Mouse (Mus musculus) gastrocnemius, postnatal 4 days (tissue): ENCODE results near the gene Actl6b. TPM values are rescaled to one million over a fixed set of nuclear protein-coding genes. Genes with fewer than 3 reads are reported as not detected.

Experiments
- DNase-seq, 2 experiments: peaks; one replicate each; pipeline ENCODE4 v3.0.0; 2021 to 2022; ENCODE audit warnings: low spot score in 2 of 2, mixed read lengths in 2 of 2
- long read RNA-seq, 2 experiments: library from polyadenylated mRNA; stranded (forward); transcript quantifications; one replicate each; pipeline ENCODE4 v2.0.0; 2021
- total RNA-seq, 2 experiments: library from RNA; stranded (reverse); gene quantifications; 2 replicates each; pipeline ENCODE4 v1.2.3; 2021

Actl6b gene
- total RNA-seq, result not detected
- long read RNA-seq, experiment 1, result 0 reads
- long read RNA-seq, experiment 2, result 0 reads

DNA sequence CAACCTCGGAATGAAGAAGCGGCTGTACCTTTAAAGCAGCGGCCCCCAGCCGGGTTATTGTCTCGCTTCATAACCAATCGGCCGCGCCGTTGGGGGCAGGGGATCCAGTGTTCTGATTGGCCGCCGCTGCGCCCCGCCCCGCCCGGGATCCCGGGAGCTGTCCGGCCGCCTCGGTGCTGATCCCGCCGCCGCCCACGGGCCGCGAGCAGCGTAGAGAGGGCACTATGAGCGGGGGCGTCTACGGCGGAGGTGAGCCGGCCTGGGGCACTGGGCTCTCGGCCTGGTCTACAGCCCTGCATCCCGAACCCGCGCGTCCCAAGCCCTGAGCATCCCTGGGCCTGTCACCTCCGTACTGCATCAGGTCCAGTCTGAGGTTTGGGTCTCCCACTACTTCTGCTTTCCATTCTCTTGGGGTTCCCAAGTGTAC, at the start of gene Actl6b:
TSS of gene Actl6b (plus strand) at position 107 of the 427 bp plus-strand sequence.
- peak; percentile 69 to 76 for DNase-seq

DNA sequence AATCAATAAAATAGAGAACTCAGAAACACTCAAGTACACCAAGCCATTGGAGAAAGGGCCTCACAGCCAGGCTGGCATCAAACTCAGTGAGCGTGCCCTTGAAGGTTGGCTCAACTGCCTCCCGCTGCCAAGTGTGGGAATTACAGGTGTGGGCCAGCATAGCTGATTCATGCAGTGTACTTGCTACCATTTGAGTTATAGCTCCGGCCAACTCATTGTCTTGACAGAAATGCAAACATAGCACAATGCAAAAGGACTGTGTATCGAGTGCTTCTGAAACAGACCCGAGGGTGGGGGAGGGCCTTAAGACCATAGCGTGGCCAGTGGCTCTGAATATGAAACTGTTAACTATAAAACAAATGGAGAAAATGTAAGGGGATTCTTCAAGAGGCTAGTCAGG, 49.3 kb upstream of the Actl6b start:
- DNase-seq, result no peak

DNA sequence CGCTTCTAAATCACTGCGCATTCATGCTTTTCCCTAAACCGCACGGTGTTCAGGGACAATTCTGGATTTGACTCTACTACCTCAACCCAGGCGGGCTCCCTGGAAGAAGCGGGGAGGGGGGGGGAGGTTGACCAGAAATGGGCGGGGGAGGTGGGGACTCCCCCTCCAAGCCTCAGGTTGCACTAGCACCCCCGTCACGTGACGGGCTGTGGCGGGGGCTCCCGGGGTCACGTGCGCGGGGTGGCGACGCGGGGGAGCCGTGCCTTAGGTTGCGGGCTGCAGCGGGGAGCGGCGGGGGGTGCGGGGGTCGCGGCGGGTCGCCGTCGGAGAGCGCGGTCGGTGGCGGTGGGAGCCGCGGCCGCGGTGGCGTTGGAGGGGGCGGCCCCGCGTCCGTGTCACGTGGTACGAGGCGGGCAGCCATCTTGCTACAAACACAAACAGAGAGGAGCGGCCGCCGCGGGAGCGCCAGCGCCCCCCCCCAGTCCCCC, 43.3 kb upstream of the Actl6b start:
- DNase-seq, result peak; percentile 75 to 86

DNA sequence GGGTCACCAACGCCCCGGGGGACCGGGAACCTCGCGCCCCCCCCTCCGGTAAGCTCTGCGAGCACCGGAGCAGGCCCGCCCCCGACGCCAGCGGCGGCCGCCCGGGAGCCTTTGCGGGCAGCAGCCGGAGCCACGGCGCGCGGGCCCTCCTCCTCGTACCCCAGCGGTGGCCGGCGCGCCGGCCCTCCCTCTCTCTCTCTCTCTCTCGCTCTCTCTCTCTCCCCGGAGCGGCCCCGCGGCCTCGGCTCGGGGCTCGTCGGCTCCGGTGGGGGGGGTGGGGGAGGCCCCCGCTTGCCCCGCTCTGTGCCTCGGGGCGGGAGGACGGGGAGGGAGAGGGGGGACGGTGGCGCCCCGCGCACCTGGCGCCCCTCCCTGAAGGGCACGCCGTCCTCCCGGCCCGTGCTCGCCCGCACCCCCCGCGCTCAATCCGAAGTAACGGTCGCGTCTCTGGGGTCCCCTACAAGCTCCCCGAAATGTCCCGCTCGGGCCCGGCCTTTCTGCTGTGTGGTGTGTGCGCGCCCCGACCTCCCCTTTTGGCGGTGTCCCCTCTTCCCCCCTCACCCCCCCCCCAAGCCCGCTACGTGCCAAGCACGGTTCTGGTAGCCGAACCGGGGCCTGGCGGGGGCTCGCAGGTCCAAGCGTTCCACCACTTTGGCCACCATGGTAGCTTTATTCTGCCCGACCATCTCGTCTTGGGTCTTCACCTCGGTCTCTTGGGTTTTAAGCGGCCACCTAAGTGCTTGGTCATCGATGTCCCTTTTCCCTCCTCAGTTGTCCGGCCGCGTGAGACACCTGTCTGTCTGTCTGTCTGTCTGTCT, 42.5 kb upstream of the Actl6b start:
- no peak for DNase-seq

DNA sequence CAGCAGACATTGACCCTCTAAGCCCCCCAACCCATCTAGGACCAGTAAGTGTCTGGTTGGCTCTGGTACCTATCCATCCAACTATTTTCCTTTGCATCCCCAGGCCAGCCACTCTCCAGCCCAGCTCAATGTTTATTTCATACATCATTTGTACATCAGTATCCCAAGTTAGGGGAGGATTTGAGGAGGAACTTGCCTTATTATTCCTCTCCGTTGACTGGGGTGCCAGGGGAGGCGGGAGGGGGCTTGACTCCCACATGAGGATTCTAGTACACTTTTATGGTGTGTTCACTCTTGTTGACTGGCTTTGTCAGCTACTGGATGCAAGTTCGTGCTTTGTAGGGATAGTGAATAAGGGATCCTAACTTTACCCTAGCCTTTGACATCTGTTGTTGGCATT, 41.6 kb upstream of the Actl6b start:
- no peak for DNase-seq

DNA sequence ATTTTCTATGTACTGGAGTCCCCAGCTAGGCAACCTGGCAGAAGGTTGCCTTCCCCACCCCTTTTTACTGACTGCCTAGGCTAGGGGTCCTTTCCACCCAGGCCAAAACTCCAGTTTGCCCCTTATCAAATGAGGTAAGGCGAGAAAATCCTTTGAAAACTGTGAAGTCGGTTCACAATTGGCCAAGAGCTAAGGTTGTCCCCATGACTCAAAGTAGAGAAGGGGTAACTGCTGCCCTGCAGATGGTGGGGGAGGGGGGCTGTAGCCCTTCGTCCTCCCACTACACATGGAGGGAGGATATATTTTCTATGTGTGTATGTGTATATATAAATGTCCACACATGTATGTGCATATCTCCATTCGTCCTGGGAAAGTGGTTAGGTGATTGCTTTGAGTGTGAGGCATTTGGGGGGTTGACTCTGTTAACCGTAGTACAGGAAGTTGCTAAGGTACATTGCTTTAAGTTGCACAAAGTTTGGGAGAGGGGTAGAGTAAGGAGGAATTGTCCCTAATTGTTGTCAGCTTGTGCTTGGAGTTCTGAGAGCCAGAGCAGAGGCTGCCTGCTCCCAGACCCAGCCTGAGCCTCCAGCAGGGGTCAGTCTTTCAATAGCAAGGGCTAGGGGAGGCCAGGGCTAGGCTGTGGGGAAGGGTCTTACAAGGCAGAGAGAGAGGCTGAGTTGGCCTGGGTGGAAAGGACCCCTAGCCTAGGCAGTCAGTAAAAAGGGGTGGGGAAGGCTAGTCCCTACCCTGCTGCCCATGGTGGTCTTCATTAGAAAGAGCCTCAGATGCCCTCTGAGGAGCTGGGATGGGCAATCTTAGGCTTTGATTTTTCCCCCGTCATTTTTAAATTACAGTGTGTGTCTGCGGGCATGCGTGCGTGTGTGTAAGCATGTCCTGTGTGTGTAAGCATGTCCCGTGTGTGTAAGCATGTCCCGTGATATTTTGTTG, 40.2 kb upstream of the Actl6b start:
- DNase-seq, result no peak

DNA sequence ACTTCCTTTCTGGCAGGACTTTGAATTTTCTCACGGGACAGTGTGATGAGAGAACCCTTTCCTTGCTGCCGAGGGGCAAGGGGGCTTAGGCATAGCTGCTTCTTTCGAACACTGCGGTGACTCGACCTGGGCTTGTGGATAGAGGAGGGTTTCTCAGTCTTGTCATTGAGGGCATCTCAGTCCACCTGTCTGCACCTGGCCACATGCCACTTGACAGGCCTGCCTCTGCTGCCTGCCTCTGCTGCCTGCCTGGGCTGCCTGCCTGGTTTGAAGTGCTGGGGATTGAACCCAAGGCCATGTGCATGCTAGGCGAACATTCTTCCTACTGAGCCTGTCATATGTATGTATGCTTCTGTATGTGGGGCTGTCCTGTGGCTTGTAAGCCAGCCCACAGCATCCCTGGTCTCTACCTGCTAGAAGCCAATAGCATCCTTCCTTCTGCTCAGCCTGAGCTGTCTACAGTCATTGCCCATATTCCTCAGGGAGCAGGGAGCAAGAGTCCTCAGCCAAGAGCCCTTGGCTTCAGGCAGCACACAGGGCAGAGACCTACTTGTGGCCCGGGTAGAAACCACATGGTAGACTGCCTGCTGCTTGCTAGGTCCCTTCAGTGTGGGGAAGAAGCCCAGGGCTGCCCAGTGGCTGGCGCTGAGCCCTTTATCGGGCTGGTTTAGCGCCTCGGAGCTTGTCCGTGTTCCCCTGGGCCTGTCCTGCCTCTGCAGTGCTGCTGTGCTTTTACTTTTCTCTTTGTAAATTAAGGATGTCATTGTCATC, 39.2 kb upstream of the Actl6b start:
- no peak for DNase-seq

DNA sequence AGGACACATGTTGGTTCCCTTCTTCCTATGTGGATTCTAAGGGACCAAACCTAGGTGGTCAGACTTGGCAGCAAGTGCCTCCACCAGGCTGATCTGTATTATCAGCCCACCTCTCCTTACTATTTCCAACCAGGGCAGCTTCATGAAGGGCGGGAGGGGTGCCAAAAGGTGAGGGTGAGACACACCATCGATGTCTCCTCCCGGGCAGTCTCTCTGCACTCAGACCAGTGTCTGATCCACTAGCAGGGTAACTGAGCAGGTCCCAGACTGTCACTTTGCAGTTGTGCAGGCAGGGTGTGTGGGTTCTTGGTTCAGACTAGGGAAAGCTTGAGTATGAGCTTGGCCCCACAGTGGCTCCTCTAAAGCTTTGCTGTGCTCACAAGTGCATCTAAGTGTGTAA, 38.5 kb upstream of the Actl6b start:
- no peak for DNase-seq

DNA sequence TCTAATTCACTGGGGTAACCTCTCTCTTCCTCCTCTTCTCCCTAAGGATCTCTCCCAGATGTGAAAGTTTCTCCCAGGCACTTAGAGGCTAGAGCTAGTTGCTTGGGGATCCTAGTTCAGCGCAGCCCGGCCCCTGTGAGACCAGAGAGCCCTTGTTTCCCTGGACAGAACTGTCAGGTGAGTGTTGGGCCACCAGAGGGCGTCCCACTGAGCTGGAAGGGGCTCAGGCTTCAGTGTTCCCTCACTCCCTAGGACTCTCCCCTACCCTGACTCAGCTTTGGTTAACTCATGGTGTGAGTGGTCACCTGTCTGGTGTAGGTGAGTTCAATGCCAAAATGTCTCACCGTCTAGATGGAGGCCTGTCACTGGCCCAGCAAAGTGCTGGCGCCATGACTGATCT, 34.9 kb upstream of the Actl6b start, which contains the start of gene Gigyf1:
TSS of gene Gigyf1 (plus strand) at position 113 of the 400 bp plus-strand sequence.
- DNase-seq, result no peak

DNA sequence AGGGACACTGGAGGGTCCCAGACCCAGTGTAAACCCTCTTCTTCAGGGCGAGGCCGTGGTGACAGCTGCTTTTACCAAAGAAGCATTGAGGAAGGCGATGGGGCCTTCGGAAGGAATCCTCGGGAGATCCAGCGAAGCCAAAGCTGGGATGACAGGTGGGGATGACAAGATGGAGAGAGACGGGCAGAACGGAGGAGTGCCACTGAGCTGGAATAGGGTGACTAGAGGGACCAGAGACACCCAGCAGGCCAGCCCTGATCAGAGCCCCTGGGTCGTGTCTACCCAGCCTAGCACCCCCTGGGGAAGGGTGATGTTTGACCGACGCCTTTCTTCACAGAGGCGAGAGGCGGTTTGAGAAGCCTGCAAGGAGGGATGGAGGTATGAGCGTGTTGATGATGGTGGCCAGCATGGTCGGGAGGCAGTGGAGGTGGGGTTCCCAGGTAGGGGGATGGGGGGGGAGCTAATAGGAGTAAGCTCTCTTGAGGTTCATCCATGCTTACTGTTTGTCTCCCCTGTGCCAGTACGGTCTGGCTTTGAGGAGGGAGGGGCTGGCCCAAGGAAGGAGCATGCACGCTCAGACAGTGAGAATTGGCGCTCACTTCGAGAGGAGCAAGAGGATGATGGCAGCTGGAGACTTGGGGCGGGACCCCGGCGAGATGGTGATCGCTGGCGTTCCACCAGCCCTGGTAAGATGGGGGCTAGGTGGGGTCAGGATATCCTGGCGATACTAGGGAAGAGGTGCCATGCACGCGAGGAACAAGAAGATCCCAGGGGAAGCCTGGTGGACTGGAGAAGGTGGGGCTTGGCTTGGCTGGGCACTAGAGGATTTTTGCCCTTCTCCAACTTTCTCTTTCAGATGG, 33.4 kb upstream of the Actl6b start:
- no peak for DNase-seq

DNA sequence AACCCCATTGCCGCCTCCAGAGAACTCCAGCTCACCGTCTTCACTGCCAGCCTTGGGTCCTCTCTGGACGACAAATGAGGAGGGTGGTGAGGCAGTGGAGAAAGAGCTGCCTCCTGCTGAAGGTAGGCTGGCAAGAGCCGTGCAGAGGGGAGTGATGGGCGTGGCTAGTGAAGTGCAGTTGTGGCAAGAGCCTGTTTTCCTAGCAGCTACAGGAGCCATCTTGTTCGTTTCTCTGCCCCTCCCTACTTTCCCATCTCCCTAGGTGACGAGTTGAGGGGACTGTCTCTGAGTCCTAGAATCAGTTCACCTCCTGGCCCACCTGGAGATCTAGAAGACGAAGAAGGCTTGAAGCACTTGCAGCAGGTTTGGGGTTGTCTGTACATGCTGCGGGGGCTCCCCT, 31.5 kb upstream of the Actl6b start:
- no peak for DNase-seq

DNA sequence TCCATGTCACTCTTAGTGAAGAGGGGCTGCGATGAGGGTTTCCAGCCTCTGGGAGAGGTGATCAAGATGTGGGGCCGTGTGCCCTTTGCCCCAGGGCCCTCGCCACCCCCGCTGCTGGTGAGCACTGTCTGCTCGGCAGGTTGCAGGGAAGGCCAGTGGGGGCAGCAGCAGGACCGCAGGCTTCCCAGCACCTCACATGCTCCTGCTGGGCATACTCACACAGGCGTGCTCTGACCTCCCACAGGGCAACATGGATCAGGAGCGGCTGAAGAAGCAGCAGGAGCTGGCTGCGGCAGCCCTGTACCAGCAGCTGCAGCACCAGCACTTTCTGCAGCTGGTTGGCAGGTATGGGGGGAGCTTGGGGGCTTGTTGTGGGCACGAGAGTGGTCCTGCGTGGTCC, 30.6 kb upstream of the Actl6b start:
- no peak for DNase-seq

DNA sequence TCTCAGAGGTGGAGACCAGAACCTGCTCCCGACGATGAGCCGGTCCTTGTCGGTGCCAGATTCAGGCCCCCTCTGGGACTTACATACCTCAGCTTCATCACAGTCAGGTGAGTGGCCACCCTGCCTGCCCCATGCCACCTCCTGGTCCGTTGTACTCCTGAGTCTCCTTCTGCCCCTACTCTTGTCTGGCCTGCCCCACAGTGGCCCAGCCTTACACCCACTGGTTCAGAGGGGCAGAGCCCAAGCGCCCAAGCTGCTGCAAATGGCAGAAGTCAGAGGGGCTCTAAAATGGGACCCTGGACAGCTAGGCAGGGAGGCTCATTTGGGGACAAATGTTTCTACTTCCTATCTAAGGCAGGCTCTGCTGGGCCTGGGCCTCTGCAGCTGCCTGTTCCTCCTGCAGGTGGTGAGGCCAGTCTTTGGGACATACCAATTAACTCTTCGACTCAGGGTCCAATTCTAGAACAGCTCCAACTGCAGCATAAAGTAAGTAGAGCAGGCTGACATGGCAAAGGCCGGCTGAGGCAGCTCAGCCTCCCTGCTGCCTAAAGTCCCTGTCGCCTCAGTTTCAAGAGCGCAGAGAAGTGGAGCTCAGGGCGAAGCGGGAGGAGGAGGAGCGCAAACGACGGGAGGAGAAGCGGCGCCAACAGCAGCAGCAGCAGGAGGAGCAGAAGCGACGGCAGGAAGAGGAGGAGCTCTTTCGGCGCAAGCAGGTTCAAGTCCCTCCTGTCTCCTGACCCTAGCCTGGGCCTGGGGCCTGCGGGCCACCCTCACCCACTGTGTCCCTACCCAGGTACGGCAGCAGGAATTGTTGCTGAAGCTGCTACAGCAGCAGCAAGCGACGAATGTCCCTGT, 29.7 kb upstream of the Actl6b start:
- peak in 1 of 2 experiments; percentile 15 for DNase-seq

DNA sequence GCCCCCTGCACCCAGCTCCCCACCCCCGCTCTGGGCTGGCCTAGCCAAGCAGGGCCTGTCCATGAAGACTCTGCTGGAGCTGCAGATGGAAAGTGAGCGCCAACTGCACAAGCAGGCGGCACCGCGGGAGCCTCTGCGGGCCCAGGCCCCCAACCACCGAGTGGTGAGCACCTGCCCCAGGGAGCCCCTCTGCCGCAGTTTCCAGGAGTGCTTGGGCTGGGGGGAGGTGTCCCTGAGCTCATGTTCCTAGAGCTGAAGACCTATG, 29.1 kb upstream of the Actl6b start:
- peak in 1 of 2 experiments; percentile 28 for DNase-seq

DNA sequence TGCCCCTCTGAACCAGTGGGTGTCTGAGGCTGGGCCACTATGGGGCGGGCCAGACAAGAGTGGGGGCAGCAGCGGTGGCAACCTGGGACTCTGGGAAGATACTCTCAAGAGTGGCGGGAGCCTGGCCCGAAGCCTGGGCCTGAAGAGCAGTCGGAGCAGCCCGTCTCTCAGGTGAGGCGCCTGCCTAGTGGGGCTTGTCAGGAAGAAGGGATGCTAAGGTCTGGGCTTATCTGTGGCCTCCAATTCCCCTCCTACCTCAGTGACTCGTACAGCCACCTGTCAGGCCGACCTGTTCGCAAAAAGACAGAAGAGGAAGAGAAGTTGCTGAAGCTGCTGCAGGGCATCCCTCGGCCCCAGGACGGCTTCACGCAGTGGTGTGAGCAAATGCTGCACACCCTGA, 28.6 kb upstream of the Actl6b start:
- peak in 1 of 2 experiments; percentile 15 for DNase-seq

DNA sequence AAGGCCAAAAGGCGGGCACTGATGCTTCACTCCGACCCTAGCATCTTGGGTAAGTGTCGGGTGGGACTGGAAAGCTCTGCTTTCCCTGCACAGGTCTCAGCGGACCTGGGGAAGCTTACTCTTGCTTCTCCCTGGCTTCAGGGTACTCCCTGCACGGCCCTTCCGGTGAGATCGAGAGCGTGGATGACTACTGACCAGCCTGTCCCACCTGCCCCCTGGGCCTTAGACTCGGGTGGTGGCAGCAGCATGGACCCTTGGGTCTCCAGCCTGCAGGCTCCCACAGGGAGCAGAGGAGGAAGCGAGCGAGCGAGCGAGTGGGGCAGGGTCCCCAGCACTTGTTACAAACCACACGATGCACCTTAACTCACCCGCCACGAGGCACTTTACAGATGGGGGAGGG, 27.8 kb upstream of the Actl6b start:
- DNase-seq, result peak in 1 of 2 experiments; percentile 26

DNA sequence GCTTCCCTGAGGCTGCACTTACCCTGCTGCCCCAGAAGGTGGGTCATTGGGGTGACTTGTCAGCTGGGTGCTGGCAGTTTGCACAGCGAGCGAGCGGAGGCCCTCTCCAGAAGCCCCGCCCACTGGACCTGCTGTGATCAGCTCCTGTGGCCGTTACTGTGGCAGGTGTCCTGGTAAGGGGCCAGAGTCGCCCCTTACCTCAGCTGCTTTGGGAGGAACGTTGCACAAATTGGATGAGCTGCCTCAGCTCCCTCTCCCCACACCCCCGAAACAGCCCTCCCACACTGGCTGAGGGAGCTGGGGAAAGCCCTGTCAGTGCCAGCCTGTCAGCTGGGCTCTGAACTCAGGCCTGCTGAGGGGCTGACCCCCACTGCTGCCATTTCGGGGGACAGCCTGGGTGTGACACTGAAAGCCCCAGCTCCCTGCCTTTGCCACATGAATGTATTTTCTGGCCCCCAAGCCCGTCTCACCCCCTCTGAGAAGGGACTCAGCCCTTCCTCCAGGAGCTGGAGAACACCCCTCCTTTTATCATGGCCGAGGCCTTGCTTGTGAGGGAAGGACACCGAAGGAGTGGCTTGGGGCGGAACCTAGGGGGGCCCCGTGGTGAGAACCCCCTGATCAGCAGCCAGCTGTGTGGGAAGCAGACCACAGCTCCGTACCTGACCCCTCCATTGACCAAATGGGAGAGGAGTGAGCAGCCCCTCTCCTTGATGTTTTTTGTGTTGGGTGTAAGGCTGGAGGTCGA, 27.0 kb upstream of the Actl6b start:
- DNase-seq, result peak in 1 of 2 experiments; percentile 23

DNA sequence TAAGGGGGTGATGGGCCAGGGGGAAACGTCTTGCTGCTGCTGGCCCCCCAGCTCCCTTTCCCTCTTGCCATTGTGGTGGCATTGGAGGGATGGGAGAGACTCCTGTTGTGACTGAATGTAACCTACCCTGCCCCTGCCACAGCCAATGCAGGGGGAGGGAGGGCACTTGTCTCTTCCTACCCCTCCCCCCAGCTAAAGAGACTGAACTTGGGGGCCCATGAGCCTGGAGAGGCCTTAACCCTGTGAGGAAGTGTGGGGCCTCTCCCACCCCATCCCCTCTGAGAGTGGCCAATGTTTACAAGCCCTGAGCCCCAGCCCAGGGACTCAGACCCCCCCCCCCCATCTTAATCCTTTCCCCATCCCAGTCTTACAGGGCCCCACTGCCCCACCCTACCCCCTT, 25.9 kb upstream of the Actl6b start:
- no peak for DNase-seq
